Mouse (Mus musculus) embryonic facial prominence, embryonic 11.5 days (tissue): ENCODE measurements around the gene Kcnip2. TPM values are rescaled to one million over a fixed set of nuclear protein-coding genes. Genes with fewer than 3 reads are reported as not detected.
A peak's percentile ranks its signal among the peaks of the same experiment; 100 is the strongest.

Experiments
- ATAC-seq: fragments of 200-750 bp; cut with Nextera tagmentation; replicated peaks from 2 replicates; pipeline ENCODE4 v1.8.0; 2017; ENCODE audit warnings: low read depth; ENCODE audit not compliant: insufficient number of reproducible peaks, low FRiP score, low TSS enrichment
- DNase-seq: peaks from one replicate; pipeline ENCODE4 v3.0.0-alpha.2; 2015; ENCODE audit warnings: low spot score
- H3K27ac ChIP-seq: fragments of 300-500 bp; sonication (generic); replicated peaks from 2 replicates; pipeline ENCODE4 v1.5.1; 2014; ENCODE audit warnings: mild to moderate bottlenecking, low read depth, low read length, control low read depth
- H3K27me3 ChIP-seq: fragments of 300-500 bp; sonication (generic); 2 replicates; pipeline ENCODE4 v1.6.1; 2014; ENCODE audit warnings: mild to moderate bottlenecking, low read length, moderate library complexity, mixed read lengths; ENCODE audit not compliant: control insufficient read depth, insufficient read depth
- H3K36me3 ChIP-seq: fragments of 300-500 bp; sonication (generic); replicated peaks from 2 replicates; pipeline ENCODE4 v1.6.1; 2014; ENCODE audit warnings: low read depth, mild to moderate bottlenecking, low read length, moderate library complexity, mixed read lengths; ENCODE audit not compliant: control insufficient read depth, insufficient read depth
- H3K4me1 ChIP-seq: fragments of 300-500 bp; sonication (generic); 2 replicates; pipeline ENCODE4 v1.6.1; 2014; ENCODE audit warnings: low read length, mixed read lengths; ENCODE audit not compliant: control insufficient read depth, insufficient read depth
- H3K4me2 ChIP-seq: fragments of 300-500 bp; sonication (generic); 2 replicates; pipeline ENCODE4 v1.6.1; 2014; ENCODE audit warnings: low read depth, mild to moderate bottlenecking, control low read depth, low read length, moderate library complexity
- H3K4me3 ChIP-seq: fragments of 300-500 bp; sonication (generic); 2 replicates; pipeline ENCODE4 v1.5.1; 2014; ENCODE audit warnings: low read depth, low read length, control low read depth
- H3K9ac ChIP-seq: fragments of 300-500 bp; sonication (generic); replicated peaks from 2 replicates; pipeline ENCODE4 v1.6.1; 2014; ENCODE audit warnings: mild to moderate bottlenecking, control low read depth, low read length
- H3K9me3 ChIP-seq: fragments of 300-500 bp; sonication (generic); replicated peaks from 2 replicates; pipeline ENCODE4 v1.6.1; 2016; ENCODE audit warnings: mild to moderate bottlenecking, low read length, inconsistent platforms, mixed read lengths; ENCODE audit not compliant: control insufficient read depth
- WGBS: fragments of 180-500 bp; shearing (Covaris S2); extraction: QIAGEN DNeasy Blood & Tissue Kit; methylation state at CpG from one replicate; pipeline ENCODE4 v1.1.7; 2014; 5-methylcytosine and 5-hydroxymethylcytosine counted together
- polyA plus RNA-seq: library from polyadenylated mRNA; unstranded; fragments of >200 nt; fragmentation: Nextera tagmentation; extraction: Ambion mirVana; gene quantifications from 2 replicates; pipeline ENCODE4 v1.2.1, GENCODE M21; 2014

Kcnip2 gene
- polyA plus RNA-seq, 1 experiment from 2014 or later, result 1.3 TPM

DNA sequence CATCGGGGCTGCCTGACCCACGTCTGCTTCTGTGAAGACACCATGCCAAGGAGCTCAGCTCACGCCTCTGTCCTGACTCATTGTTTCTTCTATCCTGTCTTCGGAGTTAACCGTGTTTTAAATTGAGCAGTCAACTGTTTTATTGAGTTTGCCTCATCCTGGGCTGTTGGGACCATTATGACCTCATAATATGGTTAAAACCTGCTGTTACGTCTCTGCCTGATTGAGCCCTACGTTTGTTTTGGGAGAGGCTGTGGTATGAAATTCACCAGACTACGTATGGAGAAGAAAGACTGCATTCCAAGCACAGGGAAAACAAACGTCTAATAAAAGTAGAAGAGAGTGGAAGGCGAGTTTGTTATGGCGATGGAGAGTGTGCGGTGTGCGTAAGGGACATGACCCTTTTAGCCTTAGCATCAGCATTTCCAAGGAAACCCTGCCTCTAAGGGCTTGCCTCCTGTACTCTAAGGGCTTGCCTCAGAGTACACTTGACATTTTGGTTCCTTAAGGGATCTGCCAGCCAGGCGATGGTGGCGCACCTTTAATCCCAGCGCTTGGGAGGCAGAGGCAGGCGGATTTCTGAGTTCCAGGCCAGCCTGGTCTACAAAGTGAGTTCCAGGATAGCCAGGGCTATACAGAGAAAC is 31.8 kb downstream of the Kcnip2 start:
- H3K9ac ChIP-seq, result peak overlapping the region; percentile 52
- WGBS, result 30% methylated on average over 17 of the region's 17 CpGs
- H3K4me1 ChIP-seq, result no peaks in the 10 kb centered on the region
- H3K36me3 ChIP-seq, result no peaks in the 10 kb centered on the region
- 0 out of 2 replicates have a peak overlapping the region, but pooled peaks have one; percentile 16 for H3K27ac ChIP-seq
- no peaks in the 10 kb centered on the region for H3K9me3 ChIP-seq
- peak overlapping the region; percentile 41 for H3K4me2 ChIP-seq
- ATAC-seq, result no peak
- no peak for DNase-seq
- peak overlapping the region; percentile 69 for H3K4me3 ChIP-seq
- H3K27me3 ChIP-seq, result no peaks in the 10 kb centered on the region

DNA sequence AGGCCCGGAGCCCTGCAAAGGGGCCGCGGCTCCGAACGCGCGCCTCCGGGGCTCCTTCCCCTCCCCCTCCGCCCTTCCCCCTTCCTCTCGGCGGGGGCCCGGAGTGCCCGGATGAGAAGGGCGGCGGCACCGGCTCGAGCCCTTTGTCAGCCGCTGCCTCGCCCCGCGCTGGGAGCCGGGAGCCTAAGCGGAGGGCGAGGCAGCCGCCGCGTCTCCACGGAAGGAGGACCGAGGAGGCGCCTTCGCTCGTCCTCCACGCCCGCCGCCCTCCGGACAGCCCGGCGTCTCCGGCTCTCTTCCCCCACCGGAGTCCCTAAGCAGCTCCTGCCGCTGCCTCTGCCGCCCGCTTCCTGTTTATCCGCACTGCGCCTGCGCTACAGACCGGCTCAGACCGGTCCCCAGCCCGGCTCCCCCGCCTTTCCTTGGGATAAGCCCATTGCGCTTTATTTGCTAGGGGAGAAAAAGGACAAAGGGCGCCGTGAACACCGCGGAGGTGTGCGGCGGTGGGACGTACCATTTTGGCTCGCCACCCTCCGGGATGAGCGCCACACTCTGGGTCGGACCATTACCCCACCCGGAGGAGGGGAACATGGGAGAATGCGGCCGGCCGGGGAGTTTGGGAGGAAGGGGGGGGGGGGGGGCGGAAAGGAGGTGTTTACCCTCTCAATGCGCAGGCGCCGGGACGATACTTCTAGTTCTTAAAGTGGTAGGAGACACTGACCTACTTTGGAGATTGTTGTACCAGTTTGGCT is 32.5 kb downstream of the Kcnip2 start, which contains the start of gene Mgea5:
Gene Mgea5, minus strand, starts transcription at position 657 of the 752 bp plus-strand sequence.
- DNase-seq (peak; percentile 98), ATAC-seq (peak; percentile 98)
- Histone ChIP-seq H3K4me1 (no peaks in the 10 kb centered on the region), H3K36me3 (no peaks in the 10 kb centered on the region), H3K4me2 (peak within 1 kb of the TSS; percentile 56), H3K4me3 (peak within 1 kb of the TSS; percentile 69), H3K9ac (peak within 1 kb of the TSS; percentile 93), H3K27ac (peak within 1 kb of the TSS; percentile 93), H3K9me3 (no peaks in the 10 kb centered on the region), H3K27me3 (no peaks in the 10 kb centered on the region)
- 0% methylated on average over 44 of the region's 71 CpGs for WGBS

DNA sequence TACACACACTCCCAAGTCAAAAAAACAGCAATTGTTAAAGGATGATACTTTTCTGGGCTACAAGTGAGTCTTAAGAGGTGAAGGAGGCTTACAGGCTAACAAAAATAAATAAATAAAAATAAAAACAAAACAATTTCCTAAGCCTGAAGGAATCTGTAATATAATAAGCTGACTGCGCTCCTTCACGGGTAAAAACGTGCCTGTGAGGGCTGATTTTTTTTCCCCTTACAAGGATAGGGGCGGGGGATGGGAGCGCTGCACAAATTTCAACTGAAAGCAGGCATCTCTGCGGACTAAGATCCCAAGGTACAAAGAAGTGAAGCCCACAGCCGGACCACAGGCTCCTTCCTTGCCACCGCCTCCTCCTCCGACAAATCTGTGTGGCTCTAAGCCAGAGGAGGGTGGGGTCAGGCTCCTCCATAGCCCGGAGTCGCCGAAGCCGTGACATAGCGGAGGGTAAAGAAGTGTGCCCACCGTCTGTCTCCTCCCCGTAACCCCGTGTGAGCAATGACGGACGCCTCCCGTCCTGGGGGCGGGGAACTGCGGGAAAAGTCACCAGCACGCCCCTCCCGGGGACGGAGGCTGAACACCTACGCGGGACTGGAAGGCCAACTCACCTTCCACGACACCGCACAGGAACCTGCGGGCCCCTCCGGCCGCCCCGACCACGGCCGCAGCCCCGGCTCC is 33.4 kb downstream of the Kcnip2 start:
- Histone ChIP-seq H3K9ac (peak overlapping the region; percentile 93), H3K27me3 (no peaks in the 10 kb centered on the region), H3K9me3 (no peaks in the 10 kb centered on the region), H3K36me3 (0 out of 2 replicates have a peak, but pooled peaks cover 2% of the 10 kb centered on the region), H3K4me2 (peak overlapping the region; percentile 56), H3K4me3 (peak overlapping the region; percentile 69), H3K27ac (peak overlapping the region; percentile 93), H3K4me1 (no peaks in the 10 kb centered on the region)
- under 1% methylated on average over 32 of the region's 36 CpGs for WGBS
- ATAC-seq (peak; percentile 56), DNase-seq (peak; percentile 74)

DNA sequence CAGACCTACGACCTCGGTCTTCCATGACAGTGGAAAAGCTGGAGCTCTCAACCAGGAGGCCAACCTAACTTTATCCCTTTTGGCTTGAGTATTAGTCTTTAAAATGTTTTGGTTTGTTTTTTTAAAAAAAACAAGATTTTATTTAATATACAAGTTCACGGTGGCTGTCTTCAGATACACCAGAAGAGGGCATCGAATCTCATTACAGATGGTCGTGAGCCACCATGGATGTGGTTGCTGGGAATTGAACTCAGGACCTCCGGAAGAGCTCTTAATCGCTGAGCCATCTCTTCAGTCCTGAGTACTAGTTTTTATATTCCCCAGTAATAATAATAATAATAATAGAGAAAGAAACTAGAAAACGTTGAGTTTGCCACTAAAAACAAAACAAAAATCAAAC is 34.2 kb downstream of the Kcnip2 start:
- DNase-seq (peak; percentile 9), ATAC-seq (no peak)
- no peaks in the 10 kb centered on the region for H3K4me1 ChIP-seq
- H3K9ac ChIP-seq, result no peak overlapping the region
- no peaks in the 10 kb centered on the region for H3K9me3 ChIP-seq
- no peak overlapping the region for H3K27ac ChIP-seq
- H3K27me3 ChIP-seq, result no peaks in the 10 kb centered on the region
- 71% methylated on average over 8 of the region's 8 CpGs for WGBS
- H3K36me3 ChIP-seq, result 0 out of 2 replicates have a peak, but pooled peaks cover 2% of the 10 kb centered on the region
- peak overlapping the region; percentile 56 for H3K4me2 ChIP-seq
- peak overlapping the region; percentile 69 for H3K4me3 ChIP-seq

DNA sequence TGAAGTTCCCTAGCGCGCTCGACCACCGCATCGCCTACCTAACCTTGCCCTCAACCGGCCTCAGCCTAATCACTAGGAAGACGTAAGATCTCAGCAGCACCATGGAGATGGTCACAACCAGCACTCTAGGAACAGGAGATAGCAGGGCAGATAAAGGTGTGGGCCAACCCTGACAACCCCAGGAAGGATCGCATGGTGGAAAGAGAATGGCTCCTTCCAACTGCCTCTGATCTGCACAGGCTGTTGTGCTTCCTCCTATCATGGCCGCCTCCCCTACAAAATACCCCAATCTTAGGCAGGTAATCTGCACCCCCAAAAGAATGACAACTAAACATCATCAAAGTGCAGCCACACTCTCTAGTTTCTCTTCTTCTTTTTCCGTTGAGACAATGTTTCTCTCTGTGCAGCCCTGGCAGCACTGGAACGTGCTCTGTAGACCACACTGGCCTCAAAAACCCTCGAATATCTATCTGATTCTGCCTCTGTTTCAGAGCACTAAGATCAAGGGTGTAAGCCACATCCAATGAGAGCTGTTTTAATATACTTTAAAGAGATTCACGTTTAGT is 35.4 kb downstream of the Kcnip2 start:
- 93% methylated on average over 13 of the region's 13 CpGs for WGBS
- H3K27me3 ChIP-seq, result no peaks in the 10 kb centered on the region
- peaks cover 2% of the 10 kb centered on the region; the same call in 1 of the 2 replicates for H3K36me3 ChIP-seq
- ATAC-seq, result no peak
- no peaks in the 10 kb centered on the region for H3K4me1 ChIP-seq
- H3K4me2 ChIP-seq, result no peak overlapping the region
- DNase-seq, result no peak
- H3K9ac ChIP-seq, result no peak overlapping the region
- H3K27ac ChIP-seq, result no peak overlapping the region
- no peak overlapping the region for H3K4me3 ChIP-seq
- H3K9me3 ChIP-seq, result no peaks in the 10 kb centered on the region

DNA sequence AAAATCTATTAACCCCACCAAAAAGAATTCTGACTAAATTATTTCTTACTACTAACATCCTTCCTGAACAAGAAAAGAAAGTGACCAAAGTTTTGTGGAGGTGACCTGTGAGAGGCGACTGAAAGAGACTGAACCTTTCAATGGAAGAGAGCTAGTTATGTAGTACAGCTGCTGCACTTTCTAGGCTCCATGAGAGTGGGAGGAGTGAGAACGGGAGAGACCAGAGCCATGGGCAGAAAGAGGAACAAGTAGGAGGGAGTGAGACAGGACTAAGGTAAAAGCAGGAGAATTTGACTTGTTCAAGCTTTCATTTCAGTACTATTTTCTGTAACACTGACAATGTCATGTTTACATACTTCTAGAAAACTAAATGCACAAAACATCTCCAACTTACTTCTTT is 40.4 kb downstream of the Kcnip2 start:
- H3K36me3 ChIP-seq, result peaks cover 11% of the 10 kb centered on the region
- no peak overlapping the region for H3K27ac ChIP-seq
- ATAC-seq, result no peak
- no peak overlapping the region for H3K9ac ChIP-seq
- no peak overlapping the region for H3K4me2 ChIP-seq
- H3K4me3 ChIP-seq, result no peak overlapping the region
- no peaks in the 10 kb centered on the region for H3K9me3 ChIP-seq
- no peaks in the 10 kb centered on the region for H3K4me1 ChIP-seq
- WGBS, result 84% methylated on average over 2 of the region's 2 CpGs
- no peaks in the 10 kb centered on the region for H3K27me3 ChIP-seq
- no peak for DNase-seq

DNA sequence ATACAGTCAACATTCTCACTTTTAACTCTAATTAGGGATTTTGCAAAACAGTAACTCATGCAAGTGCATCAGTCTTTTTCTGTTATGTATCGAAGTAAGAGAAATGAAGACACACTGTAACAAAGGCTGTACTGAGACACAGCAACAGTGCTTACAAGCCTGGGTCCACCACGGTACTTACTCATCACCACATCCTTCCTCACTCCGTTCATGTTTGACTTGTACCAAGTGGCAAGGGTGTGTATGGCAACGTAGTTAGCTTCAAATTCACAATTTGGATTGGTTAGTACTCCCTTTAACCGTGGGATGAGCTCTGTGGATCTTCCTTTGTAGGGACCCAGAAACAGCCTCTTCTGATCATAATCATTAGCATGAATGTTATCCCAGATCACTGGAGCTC is 44.4 kb downstream of the Kcnip2 start:
- Histone ChIP-seq H3K36me3 (peaks cover 18% of the 10 kb centered on the region), H3K4me2 (no peak overlapping the region), H3K4me3 (no peak overlapping the region), H3K27ac (no peak overlapping the region), H3K9ac (no peak overlapping the region), H3K27me3 (no peaks in the 10 kb centered on the region), H3K4me1 (no peaks in the 10 kb centered on the region), H3K9me3 (no peaks in the 10 kb centered on the region)
- DNase-seq, result no peak
- ATAC-seq, result no peak
- WGBS, result 91% methylated on average over 5 of the region's 5 CpGs
